Mouse (Mus musculus) spleen, adult 2 months (tissue): ENCODE results near the gene Gm26602. TPM values are rescaled to one million over a fixed set of nuclear protein-coding genes. Genes with fewer than 3 reads are reported as not detected.

Source experiments
- DNase-seq, 2 experiments: peaks; one replicate each; pipeline versions ENCODE4 v3.0.0 to v3.0.0-alpha.2; 2012 to 2021; ENCODE audit warnings: low spot score in 2 of 2, low read depth in 1 of 2
- H3K27ac ChIP-seq: fragments of 200-500 bp; 2 replicates; pipeline ENCODE4 v1.5.1; 2012; ENCODE audit warnings: low read length, inconsistent platforms; ENCODE audit not compliant: insufficient read depth
- H3K27me3 ChIP-seq: fragments of 200-500 bp; 2 replicates; pipeline ENCODE4 v1.6.1; 2012; ENCODE audit warnings: mild to moderate bottlenecking, moderate library complexity, low read length, inconsistent platforms; ENCODE audit not compliant: control insufficient read depth, insufficient read depth
- H3K36me3 ChIP-seq: fragments of 200-500 bp; 2 replicates; pipeline ENCODE4 v1.6.1; 2012; ENCODE audit warnings: mild to moderate bottlenecking, low read length, inconsistent platforms; ENCODE audit not compliant: control insufficient read depth, insufficient read depth
- H3K4me1 ChIP-seq: fragments of 200-500 bp; 2 replicates; pipeline ENCODE4 v1.6.1; 2011; ENCODE audit warnings: inconsistent platforms; ENCODE audit not compliant: control insufficient read depth, insufficient read depth, insufficient read length
- H3K4me3 ChIP-seq: fragments of 200-500 bp; 2 replicates; pipeline ENCODE4 v1.5.1; 2011; ENCODE audit warnings: mild to moderate bottlenecking, inconsistent platforms; ENCODE audit not compliant: insufficient read depth, insufficient read length; ENCODE audit errors: extremely low read depth
- CTCF ChIP-seq: fragments of 200-500 bp; IDR thresholded peaks from 2 replicates; pipeline ENCODE4 v1.5.1; 2011; ENCODE audit warnings: mild to moderate bottlenecking, inconsistent platforms; ENCODE audit not compliant: insufficient read depth, insufficient read length, insufficient replicate concordance; ENCODE audit errors: extremely low read depth
- POLR2A ChIP-seq: fragments of 200-500 bp; IDR thresholded peaks from 2 replicates; pipeline ENCODE4 v1.6.1; 2011; ENCODE audit warnings: low read depth, low read length, inconsistent platforms
- WGBS: fragments of 180-500 bp; shearing (Covaris S2); methylation state at CpG from one replicate; pipeline ENCODE4 v1.1.7; 2018; 5-methylcytosine and 5-hydroxymethylcytosine counted together
- polyA plus RNA-seq: library from polyadenylated mRNA; depleted of rRNA; stranded (reverse); fragments of >200 nt; gene quantifications from 2 replicates; pipeline ENCODE4 v1.2.3, GENCODE M21; 2012

Gm26602 gene
- polyA plus RNA-seq, 1 experiment = not detected

GRCm38 (mm10) chr10:79924998-79925784, 14.5 kb downstream of the Gm26602 start:
- Histone ChIP-seq H3K27ac (no peak overlapping the region), H3K4me1 (peaks cover 11% of the 10 kb centered on the region), H3K4me3 (no peak overlapping the region), H3K36me3 (no peaks in the 10 kb centered on the region), H3K27me3 (peaks cover 9% of the 10 kb centered on the region; the same call in 1 of the 2 replicates)
- WGBS = 22% methylated on average over 29 of the region's 29 CpGs
- no peak for TF ChIP-seq POLR2A
- peak; percentile 100 for TF ChIP-seq CTCF
- DNase-seq = peak; percentile 75 to 87

GRCm38 (mm10) chr10:79925785-79926490, 15.3 kb downstream of the Gm26602 start:
- 6% methylated on average over 15 of the region's 15 CpGs for WGBS
- TF ChIP-seq CTCF (no peak), POLR2A (no peak)
- peaks cover 6% of the 10 kb centered on the region for H3K4me1 ChIP-seq
- peaks cover 5% of the 10 kb centered on the region; the same call in 1 of the 2 replicates for H3K27me3 ChIP-seq
- peaks cover 4% of the 10 kb centered on the region; the same call in 1 of the 2 replicates for H3K36me3 ChIP-seq
- peak overlapping the region; percentile 88 for H3K27ac ChIP-seq
- DNase-seq = no peak
- H3K4me3 ChIP-seq = peak overlapping the region; percentile 96

DNA sequence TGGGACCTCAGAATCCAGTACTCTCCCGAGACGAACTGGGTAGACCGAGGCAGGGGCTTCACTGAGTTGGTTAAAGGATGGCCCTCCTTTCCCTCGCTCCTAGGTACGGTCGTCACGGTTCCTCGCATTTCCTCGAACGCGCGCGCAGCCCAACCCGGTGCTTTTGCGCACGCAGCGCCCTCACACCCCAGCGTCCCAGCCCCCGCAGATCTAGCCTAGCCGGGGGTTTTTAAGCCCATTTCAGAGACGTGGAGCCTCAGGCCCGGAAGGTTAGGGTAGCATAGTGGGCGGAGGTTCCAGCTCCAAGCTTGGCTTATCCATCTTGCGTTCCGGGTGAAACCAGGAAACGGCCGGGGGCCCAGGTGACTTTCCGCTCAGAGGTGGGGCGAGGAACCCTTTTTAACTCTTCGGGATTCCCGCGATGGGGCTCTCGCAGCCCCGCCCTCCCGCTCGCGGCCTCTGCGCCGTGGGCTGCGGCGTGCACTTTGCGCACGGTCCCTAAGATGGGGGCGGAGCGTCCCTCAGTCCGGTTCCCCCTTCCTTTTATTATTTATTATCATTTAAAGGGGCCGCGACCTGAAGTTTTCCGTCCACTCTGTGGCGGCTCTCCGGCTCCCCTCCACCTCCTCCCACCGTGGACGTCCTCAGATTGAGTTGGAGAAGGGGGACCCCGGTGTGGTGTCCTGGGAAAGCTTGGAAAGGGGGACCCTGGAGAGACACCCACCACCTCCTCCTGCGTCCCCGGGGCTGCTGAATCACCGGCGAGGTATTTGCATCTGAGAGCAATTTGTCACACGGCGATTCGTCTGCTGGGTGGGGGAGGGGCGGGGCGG, 16.1 kb downstream of the Gm26602 start, which contains the start of gene Arid3a:
Gene Arid3a (plus strand): TSS at position 553 of the 833 bp plus-strand sequence.
- peaks cover 3% of the 10 kb centered on the region for H3K4me1 ChIP-seq
- H3K27me3 ChIP-seq = 0 out of 2 replicates have a peak, but pooled peaks cover under 1% of the 10 kb centered on the region
- peaks cover 5% of the 10 kb centered on the region for H3K36me3 ChIP-seq
- peak within 1 kb of the TSS; percentile 92 for H3K27ac ChIP-seq
- peak within 1 kb of the TSS; percentile 96 for H3K4me3 ChIP-seq
- peak; percentile 82 to 87 for DNase-seq
- under 1% methylated on average over 63 of the region's 63 CpGs for WGBS
- no peak for TF ChIP-seq CTCF
- no peak; the same call in 1 of the 2 replicates for TF ChIP-seq POLR2A

DNA sequence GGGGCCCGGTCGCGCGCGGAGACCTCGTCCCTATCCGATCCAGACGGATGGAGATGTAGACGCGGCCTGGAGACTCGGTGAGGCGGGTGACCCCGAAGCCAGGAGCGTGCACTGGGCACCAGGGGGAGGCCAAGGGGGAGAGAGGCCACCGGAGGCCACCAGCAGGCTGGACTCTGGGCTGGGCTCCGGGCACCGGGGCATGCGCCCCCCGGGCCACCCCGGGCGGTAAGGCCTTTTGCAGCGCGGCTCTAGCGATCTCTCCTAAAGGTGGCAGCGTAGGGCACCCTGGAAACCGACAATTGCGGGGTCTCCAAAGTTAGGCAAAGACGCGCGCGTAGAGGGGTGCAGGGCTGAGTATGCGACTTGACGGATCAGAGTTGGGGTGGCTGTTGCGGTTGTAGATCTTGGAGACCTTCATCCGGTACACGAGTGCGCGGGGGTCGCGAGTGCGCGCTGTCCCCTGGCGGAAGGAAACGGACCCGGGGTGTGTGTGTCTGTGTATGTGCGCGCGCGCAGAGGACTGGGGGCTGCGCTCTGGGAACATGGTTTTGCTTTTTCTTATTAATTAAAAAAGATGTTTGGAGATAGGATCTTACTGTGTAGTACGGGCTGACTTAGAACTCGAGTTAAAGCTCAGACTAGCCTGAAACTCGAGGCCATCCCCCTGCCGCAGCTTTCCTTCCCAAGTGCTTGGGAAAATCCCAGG, 16.8 kb downstream of the Gm26602 start:
- Histone ChIP-seq H3K4me3 (peak overlapping the region; percentile 96), H3K27ac (peak overlapping the region; percentile 92), H3K4me1 (peaks cover 2% of the 10 kb centered on the region; the same call in 1 of the 2 replicates), H3K27me3 (no peaks in the 10 kb centered on the region), H3K36me3 (peaks cover 10% of the 10 kb centered on the region)
- WGBS = under 1% methylated on average over 54 of the region's 54 CpGs
- no peak for TF ChIP-seq POLR2A
- TF ChIP-seq CTCF = no peak
- peak in 1 of 2 experiments; percentile 63 for DNase-seq

- TF ChIP-seq CTCF = no peak
- TF ChIP-seq POLR2A = no peak
- H3K27ac ChIP-seq = peak overlapping the region; percentile 92
- H3K27me3 ChIP-seq = no peaks in the 10 kb centered on the region
- WGBS = 1% methylated on average over 28 of the region's 29 CpGs
- H3K4me3 ChIP-seq = peak overlapping the region; percentile 96
- H3K4me1 ChIP-seq = peaks cover 6% of the 10 kb centered on the region; the same call in 1 of the 2 replicates
- peak in 1 of 2 experiments; percentile 39 for DNase-seq
- H3K36me3 ChIP-seq = peaks cover 14% of the 10 kb centered on the region
These were observed 17.5 kb downstream of the Gm26602 start for GRCm38 (mm10) chr10:79928030-79928694.
